Mouse (Mus musculus): ENCODE measurements around the gene Itga8.

Gene Itga8

GRCm38 (mm10) chr2:12198214-12198613 lies 103.5 kb downstream of the Itga8 start:
- no peak for DNase-seq (ENCODE audit: low spot score in 2 of 2)

- DNase-seq (ENCODE audit: low spot score in 2 of 2) = no peak
Measured at GRCm38 (mm10) chr2:12197711-12198110, 104.0 kb downstream of the Itga8 start.

- DNase-seq (ENCODE audit: low spot score in 2 of 2) = no peak
Measured at GRCm38 (mm10) chr2:12189026-12189425, 112.7 kb downstream of the Itga8 start.

- DNase-seq (ENCODE audit: low spot score in 2 of 2) = no peak
Measured at GRCm38 (mm10) chr2:12187646-12188045, 114.1 kb downstream of the Itga8 start.

- DNase-seq (ENCODE audit: low spot score in 2 of 2) = no peak
Measured at GRCm38 (mm10) chr2:12182402-12182948, 119.2 kb downstream of the Itga8 start.

- no peak for DNase-seq (ENCODE audit: low spot score in 2 of 2)
Measured at GRCm38 (mm10) chr2:12180635-12181034, 121.1 kb downstream of the Itga8 start.

- DNase-seq (ENCODE audit: low spot score in 2 of 2) = no peak
Measured at GRCm38 (mm10) chr2:12174722-12175427, 126.8 kb downstream of the Itga8 start.

- DNase-seq (ENCODE audit: low spot score in 2 of 2) = no peak
Measured at GRCm38 (mm10) chr2:12170221-12170620, 131.5 kb downstream of the Itga8 start.

- no peak for DNase-seq (ENCODE audit: low spot score in 2 of 2)
Measured at GRCm38 (mm10) chr2:12160486-12160885, 141.2 kb downstream of the Itga8 start.

- DNase-seq (ENCODE audit: low spot score in 2 of 2) = no peak
Measured at GRCm38 (mm10) chr2:12157001-12157400, 144.7 kb downstream of the Itga8 start.

- DNase-seq (ENCODE audit: low spot score in 2 of 2) = no peak
Measured at GRCm38 (mm10) chr2:12156401-12156800, 145.3 kb downstream of the Itga8 start.

GRCm38 (mm10) chr2:12154676-12155075 lies 147.0 kb downstream of the Itga8 start:
- DNase-seq (ENCODE audit: low spot score in 2 of 2) = no peak

- no peak for DNase-seq (ENCODE audit: low spot score in 2 of 2)
Measured at GRCm38 (mm10) chr2:12153551-12153950, 148.2 kb downstream of the Itga8 start.

GRCm38 (mm10) chr2:12147902-12148301 lies 153.8 kb downstream of the Itga8 start:
- DNase-seq (ENCODE audit: low spot score in 2 of 2) = no peak

GRCm38 (mm10) chr2:12146612-12147011 lies 155.1 kb downstream of the Itga8 start:
- no peak for DNase-seq (ENCODE audit: low spot score in 2 of 2)

- DNase-seq (ENCODE audit: low spot score in 2 of 2) = no peak
Measured at GRCm38 (mm10) chr2:12138765-12139368, 162.9 kb downstream of the Itga8 start.

GRCm38 (mm10) chr2:12126580-12126979 lies 175.1 kb downstream of the Itga8 start:
- DNase-seq (ENCODE audit: low spot score in 2 of 2) = no peak

GRCm38 (mm10) chr2:12115479-12115878 lies 186.2 kb downstream of the Itga8 start:
- no peak for DNase-seq (ENCODE audit: low spot score in 2 of 2)

- no peak for DNase-seq (ENCODE audit: low spot score in 2 of 2)
Measured at GRCm38 (mm10) chr2:12109306-12109705, 192.4 kb downstream of the Itga8 start.

GRCm38 (mm10) chr2:12108306-12108705 lies 193.4 kb downstream of the Itga8 start:
- DNase-seq (ENCODE audit: low spot score in 2 of 2) = no peak

GRCm38 (mm10) chr2:12107265-12107664 lies 194.5 kb downstream of the Itga8 start:
- no peak for DNase-seq (ENCODE audit: low spot score in 2 of 2)

- no peak for DNase-seq (ENCODE audit: low spot score in 2 of 2)
Measured at GRCm38 (mm10) chr2:12103183-12103582, 198.5 kb downstream of the Itga8 start.
